Mouse (Mus musculus) kidney, embryonic 15.5 days (tissue): Measurements from ENCODE around the gene Rpp14. TPM values are rescaled to one million over a fixed set of nuclear protein-coding genes. Genes with fewer than 3 reads are reported as not detected.

ENCODE experiments used
- polyA plus RNA-seq: library from polyadenylated mRNA; unstranded; fragments of >200 nt; fragmentation: Nextera tagmentation; extraction: Ambion mirVana; gene quantifications from 2 replicates; pipeline ENCODE4 v1.2.1, GENCODE M21; 2015

Gene Rpp14
- polyA plus RNA-seq, 1 experiment from 2014 or later = 53.0 TPM

Other genes starting within 250 kb of the Rpp14 start
- not detected in 2 replicates for gene Gm45521, start 123.1 kb upstream of the Rpp14 start, polyA plus RNA-seq
- 0.29 and 0.30 TPM in 2 replicates for gene Dnase1l3, start 85.8 kb upstream of the Rpp14 start, polyA plus RNA-seq
- 24.7 and 26.6 TPM in 2 replicates for gene Abhd6, start 77.5 kb upstream of the Rpp14 start, polyA plus RNA-seq
- gene Pxk, start 17.8 kb downstream of the Rpp14 start, polyA plus RNA-seq = 33.7 and 35.1 TPM in 2 replicates
- 235 and 241 TPM in 2 replicates for gene Pdhb, start 92.7 kb downstream of the Rpp14 start, polyA plus RNA-seq
- 9.0 and 9.3 TPM in 2 replicates for gene Kctd6, start 133.8 kb downstream of the Rpp14 start, polyA plus RNA-seq
- 0.94 and 1.1 TPM in 2 replicates for gene Acox2, start 179.0 kb downstream of the Rpp14 start, polyA plus RNA-seq
- gene Fam107a, start 237.7 kb downstream of the Rpp14 start, polyA plus RNA-seq = 5.7 and 6.0 TPM in 2 replicates